Mouse (Mus musculus) kidney, postnatal 36 days (tissue): Measurements from ENCODE around the gene Rtkn.

Source experiments
- DNase-seq, 2 experiments: peaks; one replicate each; pipeline ENCODE4 v3.0.0; 2021 to 2022; ENCODE audit warnings: mixed read lengths in 2 of 2

The Rtkn gene

DNA sequence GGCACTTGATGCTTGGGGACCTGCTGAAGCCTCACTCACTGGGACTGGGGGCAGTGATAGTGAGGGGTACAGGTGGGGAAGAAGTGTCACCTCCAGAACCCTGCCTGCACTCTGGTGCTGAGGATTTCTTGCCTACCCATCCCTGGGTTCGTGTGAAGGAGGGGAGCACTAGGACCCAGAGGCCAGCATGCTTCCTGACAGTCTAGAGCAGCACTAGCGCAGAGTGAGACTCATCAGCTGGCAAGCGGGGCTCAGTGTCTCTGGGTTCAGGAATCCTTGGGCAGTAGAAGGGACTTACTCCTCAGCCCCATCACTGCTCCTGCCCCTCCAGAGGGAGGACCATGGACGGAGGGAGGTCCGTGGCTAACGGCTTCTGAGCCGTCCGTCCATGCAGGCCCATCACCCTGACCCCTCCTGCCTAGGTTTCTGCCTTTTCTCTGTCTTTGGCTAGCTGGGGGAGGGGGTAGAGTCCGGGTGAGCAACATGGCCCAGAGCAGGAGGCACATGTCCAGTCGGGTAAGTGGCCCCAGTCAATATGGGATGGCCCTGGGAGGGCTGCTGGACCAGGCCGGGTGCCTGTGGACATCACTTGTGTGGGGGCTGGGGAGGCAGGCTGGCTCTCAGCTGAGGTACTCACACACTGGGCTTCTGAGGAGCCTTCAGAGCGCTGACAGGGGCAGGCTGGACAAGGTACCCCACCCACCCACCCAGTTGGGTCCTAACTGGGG lies 44.3 kb downstream of the Rtkn start:
- DNase-seq: peak in 1 of 2 experiments; percentile 28

DNA sequence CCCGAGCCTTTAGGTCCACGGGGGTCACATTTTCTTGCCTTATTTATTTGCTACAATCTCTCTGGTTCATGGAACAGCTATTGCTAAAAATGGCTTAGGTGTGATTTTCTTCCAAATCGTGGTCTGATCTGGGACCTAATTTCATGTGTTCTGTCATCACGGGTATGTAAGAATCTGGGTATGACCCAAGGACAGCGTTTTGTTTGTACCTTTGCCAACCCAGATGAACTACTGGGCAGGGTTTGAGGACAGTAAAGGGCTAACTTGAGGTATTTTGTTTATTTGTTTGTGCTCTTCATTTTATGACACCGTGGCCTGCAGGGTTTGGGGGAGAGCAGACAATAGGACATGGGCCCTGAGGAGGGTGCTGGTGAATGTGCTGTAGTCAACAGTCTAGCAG lies 45.3 kb downstream of the Rtkn start:
- no peak for DNase-seq

DNA sequence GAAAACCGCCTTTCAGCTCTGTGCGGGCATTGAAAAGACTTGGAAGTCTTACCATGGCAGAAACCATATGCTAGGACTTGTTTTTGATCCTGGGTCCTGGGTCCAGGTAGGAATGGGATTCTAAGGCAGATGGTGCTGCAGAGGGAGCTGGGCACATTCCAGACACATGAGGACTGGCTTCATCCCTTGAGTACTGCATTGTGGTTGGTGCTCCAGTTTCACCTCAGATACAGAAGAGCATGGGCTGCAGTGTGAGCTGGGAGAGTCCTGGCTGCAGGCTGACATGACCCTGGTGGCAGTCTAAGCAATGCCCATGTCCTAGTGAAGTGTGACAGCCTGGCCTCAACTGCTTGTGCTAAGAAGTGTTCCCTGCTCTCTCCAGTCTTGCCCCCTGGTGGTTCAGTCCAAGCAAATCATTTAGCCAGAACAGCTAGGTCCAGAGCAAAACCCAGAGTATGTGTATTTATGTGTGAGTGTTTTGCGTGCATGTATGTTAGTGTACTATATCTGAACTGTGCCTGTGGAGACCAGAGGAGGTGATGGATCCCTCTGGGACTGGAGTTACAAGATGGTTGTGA lies 49.7 kb downstream of the Rtkn start:
- peak in 1 of 2 experiments; percentile 41 for DNase-seq

DNA sequence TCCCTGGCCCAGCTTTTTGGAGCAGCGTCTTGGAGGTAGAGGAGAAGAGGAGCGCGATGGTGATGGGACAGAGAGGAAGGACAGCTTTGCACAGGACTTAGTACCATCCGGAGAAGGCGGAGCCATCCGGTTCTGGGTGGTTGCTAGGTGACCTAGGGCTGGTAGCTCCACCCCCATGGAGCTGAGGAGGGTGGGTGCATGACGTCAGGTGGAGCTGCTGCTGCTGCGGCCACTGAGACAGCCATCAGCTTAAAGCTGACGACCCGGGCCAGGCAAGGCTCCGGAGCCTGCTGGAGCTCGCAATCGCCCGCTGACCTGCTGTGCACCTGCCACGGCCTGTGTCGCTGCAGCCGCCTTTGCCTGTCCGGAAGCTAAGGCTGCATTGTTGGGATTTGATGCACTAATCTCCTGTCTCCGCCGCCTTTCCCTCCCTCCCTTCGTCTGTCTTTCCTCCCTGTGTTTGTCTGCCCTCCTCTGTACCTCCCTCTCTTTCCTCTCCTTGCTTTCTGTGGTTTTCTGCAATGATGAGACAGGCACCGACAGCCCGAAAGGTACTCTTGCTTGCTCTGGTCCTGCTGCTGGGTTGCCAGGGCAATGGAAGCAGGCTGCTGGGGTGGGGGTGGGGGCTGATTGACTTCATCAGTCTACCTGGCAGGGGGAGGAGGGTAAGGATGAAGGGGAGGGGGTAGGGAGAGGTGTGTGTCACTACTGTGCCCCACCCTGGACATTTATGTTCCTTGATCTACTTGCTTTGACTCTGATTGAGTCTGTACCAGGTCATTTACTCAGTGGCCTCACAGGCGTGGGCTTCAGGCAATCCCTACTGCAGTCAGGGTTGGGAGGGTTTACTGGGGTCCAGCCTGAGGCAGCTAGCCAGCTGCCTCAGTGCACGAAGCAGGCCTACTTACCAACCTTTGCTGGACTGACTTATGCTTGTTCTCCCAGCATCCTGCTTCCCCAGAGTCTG lies 50.9 kb downstream of the Rtkn start:
- DNase-seq: peak; percentile 52 to 63

DNA sequence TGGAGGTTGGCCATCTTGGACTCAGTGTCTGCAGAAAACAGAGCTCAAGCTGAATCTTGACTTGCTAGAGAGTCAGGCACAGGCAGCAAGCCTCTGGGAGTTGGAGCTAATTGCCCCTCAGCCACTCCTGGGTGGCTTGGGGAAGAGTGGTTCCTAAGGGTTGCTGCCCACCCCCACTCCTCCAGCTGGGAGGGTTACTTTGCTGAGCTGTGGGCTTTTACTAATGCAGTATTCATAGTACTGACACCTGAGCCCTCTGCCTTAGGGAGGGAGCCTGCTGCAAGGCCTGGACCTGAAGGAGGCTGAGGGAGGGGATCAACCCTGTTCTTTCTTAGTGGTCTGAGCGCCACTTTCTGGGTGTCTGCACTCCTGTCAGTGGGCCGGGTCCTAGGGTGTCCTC lies 51.7 kb downstream of the Rtkn start:
- no peak for DNase-seq

DNA sequence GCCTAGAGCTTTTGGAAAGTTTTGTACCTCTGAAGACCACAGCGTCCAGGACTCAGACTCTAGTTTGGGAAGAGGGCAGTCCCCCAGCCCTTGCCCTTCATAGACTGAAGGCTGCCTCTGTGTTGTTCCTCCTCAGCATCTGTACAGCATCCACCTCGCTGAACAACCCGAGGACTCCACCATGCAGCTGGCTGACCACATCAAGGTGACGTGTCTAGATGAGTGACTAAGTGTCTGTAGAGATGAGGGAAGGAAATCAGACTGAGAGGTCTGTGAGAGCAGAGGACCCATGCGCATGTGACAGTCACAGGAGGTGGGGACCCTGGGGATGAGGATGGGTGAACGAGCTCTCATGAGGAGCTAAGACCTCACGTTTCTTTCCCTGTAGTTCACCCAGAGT lies 58.3 kb downstream of the Rtkn start:
- DNase-seq: no peak

DNA sequence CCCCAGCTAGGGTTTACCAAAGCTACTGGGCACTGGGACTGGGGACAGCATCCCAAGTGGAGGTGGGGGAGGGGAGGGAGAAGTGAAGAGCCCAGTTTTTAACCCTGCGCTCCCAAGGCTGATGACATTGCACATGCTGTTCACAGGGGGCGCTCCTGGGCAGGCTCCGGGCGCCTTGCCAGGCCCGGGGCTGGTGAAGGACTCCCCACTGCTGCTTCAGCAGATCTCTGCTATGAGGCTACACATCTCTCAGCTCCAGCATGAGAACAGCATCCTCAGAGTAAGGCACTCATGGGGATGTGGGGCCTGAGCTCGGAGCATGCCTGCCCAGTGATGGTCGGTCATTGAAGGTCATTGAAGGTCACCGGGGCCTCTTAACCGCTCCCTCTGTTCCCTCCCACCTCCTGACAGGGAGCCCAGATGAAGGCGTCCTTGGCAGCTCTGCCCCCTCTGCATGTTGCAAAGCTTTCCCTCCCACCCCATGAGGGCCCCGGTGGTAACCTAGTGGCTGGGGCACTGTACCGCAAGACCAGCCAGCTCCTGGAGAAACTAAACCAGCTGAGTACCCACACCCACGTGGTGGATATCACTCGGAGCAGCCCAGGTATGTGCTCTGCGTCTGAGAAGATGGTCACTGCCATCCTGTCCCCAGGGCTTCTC lies 62.2 kb downstream of the Rtkn start:
- peak; percentile 56 to 77 for DNase-seq
